Mouse (Mus musculus): Measurements from ENCODE around the gene Rab23. TPM values are rescaled to one million over a fixed set of nuclear protein-coding genes. Genes with fewer than 3 reads are reported as not detected.
A peak's percentile ranks its signal among the peaks of the same experiment; 100 is the strongest.

The Rab23 gene
- polyA plus RNA-seq, 1 experiment from 2014 or later: 29.1 TPM

DNA sequence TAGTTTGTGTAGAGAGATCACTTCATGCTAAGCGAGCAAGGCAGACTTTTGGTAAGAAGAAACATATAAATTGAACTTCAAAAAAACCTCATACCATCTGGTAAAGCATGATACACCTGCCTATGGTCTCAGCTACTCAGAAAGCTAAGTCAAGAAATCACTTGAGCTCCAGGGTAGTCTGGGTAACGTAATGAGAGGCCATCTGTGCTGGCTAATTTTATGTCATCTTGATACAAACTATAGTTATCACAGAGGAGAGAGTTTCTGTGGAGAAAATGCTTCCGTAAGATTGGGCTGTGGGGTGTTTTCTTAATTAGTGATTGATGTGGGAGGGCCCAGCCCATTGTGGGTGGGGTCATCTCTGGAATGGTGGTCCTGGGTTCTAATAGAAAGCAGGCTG lies 25.8 kb upstream of the Rab23 start:
- Histone ChIP-seq H3K4me1 (no peaks in the 10 kb centered on the region), H3K4me3 (no peak overlapping the region), H3K27ac (no peak overlapping the region), H3K9me3 (no peaks in the 10 kb centered on the region), H3K36me3 (no peaks in the 10 kb centered on the region), H3K27me3 (replicated peaks) (no peaks in the 10 kb centered on the region), H3K9ac (no peak overlapping the region), H3K4me2 (replicated peaks) (no peak overlapping the region)
- WGBS: 92% methylated on average over 3 of the region's 3 CpGs
- ATAC-seq (ENCODE audit: low FRiP score, low read depth): no peak

DNA sequence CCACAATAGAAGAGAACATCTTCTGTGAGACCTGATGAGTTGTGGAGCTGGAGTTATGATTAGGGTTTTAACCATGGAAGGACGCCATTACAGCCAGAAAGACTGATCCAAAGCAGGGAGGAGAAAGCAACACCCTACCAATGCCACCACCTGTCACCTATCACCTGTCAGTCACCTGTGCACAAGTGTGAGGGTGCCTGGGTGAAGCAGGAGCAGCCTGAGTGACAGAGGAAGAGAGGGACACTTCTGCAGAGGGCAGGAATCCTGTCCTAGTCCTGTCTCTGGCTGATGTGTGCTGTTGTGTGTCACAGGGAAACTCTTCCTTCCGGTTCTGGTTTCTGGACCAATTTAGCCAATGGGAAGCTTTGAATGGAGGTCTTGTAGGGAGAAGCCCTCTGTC lies 23.7 kb upstream of the Rab23 start:
- no peaks in the 10 kb centered on the region for H3K9me3 ChIP-seq
- no peak for ATAC-seq (ENCODE audit: low FRiP score, low read depth)
- no peak overlapping the region for H3K4me2 ChIP-seq (replicated peaks)
- H3K4me1 ChIP-seq: no peaks in the 10 kb centered on the region
- H3K27ac ChIP-seq: no peak overlapping the region
- no peak overlapping the region for H3K4me3 ChIP-seq
- WGBS: 83% methylated on average over 2 of the region's 2 CpGs
- H3K9ac ChIP-seq: no peak overlapping the region
- H3K36me3 ChIP-seq: no peaks in the 10 kb centered on the region
- no peaks in the 10 kb centered on the region for H3K27me3 ChIP-seq (replicated peaks)

DNA sequence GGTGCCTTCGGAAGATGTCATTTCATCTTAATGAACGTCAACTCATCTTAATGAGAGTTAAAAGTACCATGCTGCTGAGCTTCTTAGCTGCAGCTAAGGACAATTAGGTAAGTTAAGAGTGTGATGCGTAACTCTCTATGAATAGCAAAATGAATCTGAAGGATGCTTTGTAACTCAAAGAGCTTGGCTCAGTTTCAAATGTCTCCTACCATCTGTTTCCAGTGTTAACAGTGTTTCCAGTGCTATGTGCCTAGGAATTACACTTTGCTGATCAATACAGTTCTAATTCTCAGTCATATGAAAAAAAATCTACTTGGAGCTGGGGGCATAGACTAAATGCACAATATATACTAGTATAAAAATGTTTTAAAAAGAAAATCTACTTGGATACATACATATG lies 18.4 kb upstream of the Rab23 start:
- Histone ChIP-seq H3K36me3 (no peaks in the 10 kb centered on the region), H3K9me3 (no peaks in the 10 kb centered on the region), H3K4me2 (replicated peaks) (no peak overlapping the region), H3K4me3 (no peak overlapping the region), H3K9ac (no peak overlapping the region), H3K4me1 (no peaks in the 10 kb centered on the region), H3K27me3 (replicated peaks) (no peaks in the 10 kb centered on the region), H3K27ac (no peak overlapping the region)
- ATAC-seq (ENCODE audit: low FRiP score, low read depth): no peak
- WGBS: 88% methylated on average over 3 of the region's 3 CpGs

DNA sequence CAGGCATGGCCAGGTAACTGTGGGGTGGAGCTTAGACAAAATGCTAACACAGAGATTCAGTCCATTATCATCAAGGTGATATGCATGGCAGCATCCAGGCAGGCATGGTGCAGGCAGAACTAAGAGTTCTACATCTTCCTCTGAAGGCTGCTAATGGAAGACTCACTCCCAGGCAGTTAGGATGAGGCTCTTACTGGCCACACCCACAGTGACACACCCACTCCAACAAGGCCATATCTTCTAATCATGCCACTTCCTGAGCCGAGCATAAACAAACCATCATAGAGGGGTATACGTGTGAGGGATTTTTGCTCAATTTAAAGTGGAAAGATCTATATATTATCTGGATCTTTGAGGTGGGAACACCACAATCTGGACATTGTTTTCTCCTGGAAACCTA lies 10.1 kb upstream of the Rab23 start:
- Histone ChIP-seq H3K27ac (no peak overlapping the region), H3K4me3 (no peak overlapping the region), H3K27me3 (replicated peaks) (no peaks in the 10 kb centered on the region), H3K9me3 (no peaks in the 10 kb centered on the region), H3K36me3 (no peaks in the 10 kb centered on the region), H3K9ac (no peak overlapping the region), H3K4me2 (replicated peaks) (no peak overlapping the region), H3K4me1 (no peaks in the 10 kb centered on the region)
- 89% methylated on average over 2 of the region's 2 CpGs for WGBS
- ATAC-seq (ENCODE audit: low FRiP score, low read depth): no peak

DNA sequence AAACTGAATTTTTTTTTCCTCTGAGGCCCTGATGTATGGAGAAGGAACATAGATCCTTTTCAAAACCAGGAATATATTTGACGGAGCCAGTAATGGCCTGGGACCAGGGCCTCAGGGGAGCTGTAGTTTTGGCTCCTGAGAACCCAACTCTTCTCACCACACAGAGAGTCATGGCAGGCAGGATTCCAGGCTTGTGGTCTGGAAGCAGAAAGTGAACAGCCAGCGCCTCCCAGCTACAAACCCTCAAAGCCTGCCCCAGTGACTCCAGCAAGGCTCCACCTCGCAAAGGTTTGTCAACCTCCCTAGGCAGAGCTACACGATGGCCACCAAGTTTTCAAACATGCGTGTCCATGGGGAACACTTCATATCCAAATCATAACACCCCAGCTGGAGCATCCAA lies 7.7 kb upstream of the Rab23 start:
- 90% methylated on average over 5 of the region's 5 CpGs for WGBS

DNA sequence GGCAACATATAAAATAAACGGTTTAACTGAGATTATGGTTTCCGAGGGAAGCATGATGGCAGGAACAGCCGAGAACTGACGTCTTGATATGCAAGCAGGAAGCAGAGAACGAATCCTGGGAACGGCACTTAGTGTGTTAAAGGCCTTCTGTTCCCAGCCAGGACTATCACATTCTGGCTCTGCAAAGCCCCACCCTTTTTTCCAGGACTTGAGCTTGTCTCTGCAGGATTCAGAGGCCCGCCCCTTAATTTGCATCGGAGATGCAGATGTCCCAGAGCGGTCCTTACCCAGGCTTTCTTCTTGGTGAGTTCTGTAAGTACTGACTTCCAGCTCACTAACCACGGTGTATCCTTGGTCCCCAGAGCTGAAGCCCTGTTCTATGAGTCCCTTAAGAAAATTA lies 4.9 kb upstream of the Rab23 start:
- 0 out of 2 replicates have a peak, but pooled peaks have one; percentile 26 for ATAC-seq (ENCODE audit: low FRiP score, low read depth)
- Histone ChIP-seq H3K27me3 (replicated peaks) (no peaks in the 10 kb centered on the region), H3K27ac (no peak overlapping the region), H3K4me3 (no peak overlapping the region), H3K9me3 (no peaks in the 10 kb centered on the region), H3K4me2 (replicated peaks) (peak overlapping the region; percentile 29), H3K4me1 (no peaks in the 10 kb centered on the region), H3K36me3 (no peaks in the 10 kb centered on the region), H3K9ac (no peak overlapping the region)
- 7% methylated on average over 10 of the region's 10 CpGs for WGBS

More for the DNA sequence above, 7.7 kb upstream of the Rab23 start:
- Histone ChIP-seq H3K36me3 (no peaks in the 10 kb centered on the region), H3K4me2 (replicated peaks) (no peak overlapping the region), H3K27me3 (replicated peaks) (no peaks in the 10 kb centered on the region), H3K9me3 (no peaks in the 10 kb centered on the region), H3K4me1 (no peaks in the 10 kb centered on the region), H3K9ac (no peak overlapping the region), H3K27ac (no peak overlapping the region), H3K4me3 (no peak overlapping the region)
- no peak for ATAC-seq (ENCODE audit: low FRiP score, low read depth)

DNA sequence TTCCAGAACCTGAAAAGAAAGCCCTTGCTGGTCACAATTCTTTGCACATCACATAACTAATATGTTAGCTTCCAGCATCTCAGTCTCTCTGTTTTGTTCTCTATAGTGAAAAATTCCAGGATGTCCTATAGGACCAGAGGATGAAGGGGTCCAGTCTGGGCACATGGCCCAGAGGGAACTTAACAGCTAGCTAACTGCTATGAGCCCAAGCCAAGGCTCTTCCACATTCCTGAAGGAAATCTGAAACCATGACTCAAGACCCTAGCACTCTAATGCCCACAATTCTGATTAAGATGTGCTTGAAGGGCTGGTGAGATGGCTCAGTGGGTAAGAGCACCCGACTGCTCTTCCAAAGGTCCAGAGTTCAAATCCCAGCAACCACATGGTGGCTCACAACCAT lies 2.1 kb upstream of the Rab23 start:
- no peak overlapping the region for H3K4me3 ChIP-seq
- H3K27me3 ChIP-seq (replicated peaks): no peaks in the 10 kb centered on the region
- no peak overlapping the region for H3K27ac ChIP-seq
- ATAC-seq (ENCODE audit: low FRiP score, low read depth): no peak
- H3K4me1 ChIP-seq: peaks cover 5% of the 10 kb centered on the region
- 97% methylated on average over 1 of the region's 1 CpGs for WGBS
- H3K36me3 ChIP-seq: no peaks in the 10 kb centered on the region
- H3K9me3 ChIP-seq: no peaks in the 10 kb centered on the region
- no peak overlapping the region for H3K4me2 ChIP-seq (replicated peaks)
- no peak overlapping the region for H3K9ac ChIP-seq

DNA sequence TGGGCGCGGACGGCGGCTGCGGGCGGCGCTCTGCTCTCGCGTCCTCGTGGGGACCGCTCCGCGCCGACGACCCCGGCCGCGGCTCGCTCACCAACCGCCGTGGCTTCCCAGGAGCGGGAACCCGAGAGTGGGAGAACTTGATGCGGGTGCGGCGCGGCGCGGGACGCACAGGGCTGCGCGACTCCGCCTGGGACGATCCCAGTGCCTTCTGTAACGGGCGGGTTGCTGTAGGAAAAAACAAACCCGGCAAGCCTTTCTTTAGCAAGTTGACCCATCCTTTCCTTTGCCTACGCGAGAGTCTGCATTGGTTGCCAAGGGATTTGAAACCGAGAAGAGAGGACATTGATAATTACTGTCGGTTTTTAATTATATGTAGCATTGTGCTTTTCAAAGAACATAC lies 544 bp downstream of the Rab23 start:
- Histone ChIP-seq H3K27ac (peak overlapping the region; percentile 72; the same call in 1 of the 2 replicates), H3K36me3 (peaks cover 22% of the 10 kb centered on the region), H3K27me3 (replicated peaks) (no peaks in the 10 kb centered on the region), H3K4me3 (peak overlapping the region; percentile 83), H3K4me2 (replicated peaks) (peak overlapping the region; percentile 65), H3K4me1 (peaks cover 5% of the 10 kb centered on the region), H3K9me3 (no peaks in the 10 kb centered on the region), H3K9ac (peak overlapping the region; percentile 87)
- under 1% methylated on average over 40 of the region's 41 CpGs for WGBS
- ATAC-seq (ENCODE audit: low FRiP score, low read depth): peak; percentile 80

DNA sequence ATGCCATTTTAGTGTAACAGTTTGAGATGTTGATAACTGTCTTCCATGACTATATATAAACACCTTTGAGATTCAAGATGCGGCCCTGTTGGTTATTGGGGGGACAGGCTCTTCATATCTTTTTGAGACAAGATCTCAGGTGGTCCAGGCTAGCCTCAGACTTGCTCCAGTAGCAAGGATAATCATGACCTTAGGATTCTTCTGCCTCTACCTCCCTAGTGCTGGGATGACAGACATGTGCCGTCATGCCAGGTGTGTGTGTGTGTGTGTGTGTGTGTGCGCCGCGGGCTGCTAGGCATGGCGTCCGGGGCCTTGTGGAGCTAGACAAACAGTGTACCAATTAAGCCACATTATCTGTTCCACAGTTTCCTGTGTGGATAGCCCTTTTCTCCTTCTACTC lies 1.3 kb downstream of the Rab23 start:
- WGBS: 83% methylated on average over 7 of the region's 7 CpGs
- H3K4me3 ChIP-seq: no peak overlapping the region

DNA sequence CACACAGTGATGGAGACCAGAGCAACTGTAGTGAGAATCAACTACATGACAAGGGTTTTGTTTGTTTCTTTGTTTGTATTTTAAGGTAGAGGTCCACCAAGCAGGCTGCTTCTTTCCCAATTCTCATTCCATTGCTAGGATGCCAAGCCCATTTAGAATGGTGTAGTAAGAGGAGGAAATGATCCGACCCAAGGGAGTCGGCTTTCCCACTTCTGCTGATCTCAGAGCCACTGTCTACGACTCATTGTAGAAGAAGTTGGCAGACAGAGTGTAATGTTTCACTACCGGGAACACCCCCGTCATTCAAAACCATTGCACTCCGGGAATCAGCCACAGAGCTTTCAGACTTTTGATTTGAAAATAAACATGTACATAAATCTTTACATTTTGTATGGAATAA lies 4.8 kb downstream of the Rab23 start:
- H3K36me3 ChIP-seq: peaks cover 55% of the 10 kb centered on the region
- no peak overlapping the region for H3K4me2 ChIP-seq (replicated peaks)
- ATAC-seq (ENCODE audit: low FRiP score, low read depth): no peak
- 90% methylated on average over 6 of the region's 6 CpGs for WGBS
- H3K27me3 ChIP-seq (replicated peaks): no peaks in the 10 kb centered on the region
- H3K9ac ChIP-seq: no peak overlapping the region
- H3K27ac ChIP-seq: no peak overlapping the region
- H3K9me3 ChIP-seq: no peaks in the 10 kb centered on the region
- H3K4me1 ChIP-seq: peaks cover 5% of the 10 kb centered on the region
- H3K4me3 ChIP-seq: no peak overlapping the region

More for the DNA sequence above, 1.3 kb downstream of the Rab23 start:
- Histone ChIP-seq H3K27me3 (replicated peaks) (no peaks in the 10 kb centered on the region), H3K4me2 (replicated peaks) (peak overlapping the region; percentile 65), H3K27ac (no peak overlapping the region), H3K9ac (no peak overlapping the region), H3K9me3 (no peaks in the 10 kb centered on the region), H3K36me3 (peaks cover 30% of the 10 kb centered on the region), H3K4me1 (peaks cover 5% of the 10 kb centered on the region)
- ATAC-seq (ENCODE audit: low FRiP score, low read depth): no peak

DNA sequence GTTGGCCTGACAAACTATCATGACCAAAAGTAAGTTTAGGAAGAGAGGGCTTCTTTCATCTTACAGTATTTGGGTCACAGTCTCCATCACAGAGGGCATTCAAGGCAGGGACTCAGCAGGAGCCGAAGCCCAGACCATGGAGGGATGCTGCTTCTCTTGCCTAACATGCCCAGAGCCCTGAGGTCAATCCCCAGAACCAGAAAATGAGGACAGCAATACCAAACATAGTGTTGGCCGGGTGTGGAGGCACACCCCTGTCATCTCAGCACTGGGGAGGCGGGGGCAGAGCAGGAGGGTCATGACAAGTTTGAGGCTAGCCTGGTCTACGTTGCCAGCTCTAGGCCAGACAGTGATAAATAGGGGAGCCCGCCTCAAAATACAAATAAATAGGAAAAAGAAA lies 5.4 kb downstream of the Rab23 start:
- H3K4me2 ChIP-seq (replicated peaks): no peak overlapping the region
- no peaks in the 10 kb centered on the region for H3K27me3 ChIP-seq (replicated peaks)
- H3K36me3 ChIP-seq: peaks cover 55% of the 10 kb centered on the region
- no peak overlapping the region for H3K9ac ChIP-seq
- H3K9me3 ChIP-seq: no peaks in the 10 kb centered on the region
- WGBS: 95% methylated on average over 5 of the region's 5 CpGs
- H3K27ac ChIP-seq: no peak overlapping the region
- ATAC-seq (ENCODE audit: low FRiP score, low read depth): no peak
- peaks cover 5% of the 10 kb centered on the region for H3K4me1 ChIP-seq
- no peak overlapping the region for H3K4me3 ChIP-seq

DNA sequence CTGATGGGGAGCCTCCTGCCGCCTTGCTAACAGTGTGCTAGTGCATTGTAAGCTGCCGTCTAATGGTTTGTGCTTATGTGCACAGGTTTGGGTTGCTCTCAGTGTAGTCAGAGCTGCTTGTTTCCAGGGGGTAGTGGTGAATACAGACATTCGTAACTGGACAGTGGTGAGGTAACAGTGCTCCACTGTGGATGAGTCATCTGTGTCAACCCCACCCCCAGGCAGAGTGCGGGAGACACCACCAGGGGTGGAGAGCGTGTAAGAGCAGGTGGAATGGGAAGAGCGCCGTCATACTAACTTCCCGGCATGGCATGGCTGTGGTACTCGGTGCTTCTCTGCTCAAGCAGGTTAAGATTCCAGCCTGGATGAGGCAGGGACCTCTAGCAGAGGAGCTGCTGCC lies 13.4 kb downstream of the Rab23 start:
- Histone ChIP-seq H3K4me2 (replicated peaks) (no peak overlapping the region), H3K4me3 (no peak overlapping the region), H3K9me3 (no peaks in the 10 kb centered on the region), H3K9ac (no peak overlapping the region), H3K27me3 (replicated peaks) (no peaks in the 10 kb centered on the region), H3K4me1 (no peaks in the 10 kb centered on the region), H3K27ac (no peak overlapping the region), H3K36me3 (peaks cover 60% of the 10 kb centered on the region)
- no peak for ATAC-seq (ENCODE audit: low FRiP score, low read depth)
- WGBS: 91% methylated on average over 9 of the region's 9 CpGs

DNA sequence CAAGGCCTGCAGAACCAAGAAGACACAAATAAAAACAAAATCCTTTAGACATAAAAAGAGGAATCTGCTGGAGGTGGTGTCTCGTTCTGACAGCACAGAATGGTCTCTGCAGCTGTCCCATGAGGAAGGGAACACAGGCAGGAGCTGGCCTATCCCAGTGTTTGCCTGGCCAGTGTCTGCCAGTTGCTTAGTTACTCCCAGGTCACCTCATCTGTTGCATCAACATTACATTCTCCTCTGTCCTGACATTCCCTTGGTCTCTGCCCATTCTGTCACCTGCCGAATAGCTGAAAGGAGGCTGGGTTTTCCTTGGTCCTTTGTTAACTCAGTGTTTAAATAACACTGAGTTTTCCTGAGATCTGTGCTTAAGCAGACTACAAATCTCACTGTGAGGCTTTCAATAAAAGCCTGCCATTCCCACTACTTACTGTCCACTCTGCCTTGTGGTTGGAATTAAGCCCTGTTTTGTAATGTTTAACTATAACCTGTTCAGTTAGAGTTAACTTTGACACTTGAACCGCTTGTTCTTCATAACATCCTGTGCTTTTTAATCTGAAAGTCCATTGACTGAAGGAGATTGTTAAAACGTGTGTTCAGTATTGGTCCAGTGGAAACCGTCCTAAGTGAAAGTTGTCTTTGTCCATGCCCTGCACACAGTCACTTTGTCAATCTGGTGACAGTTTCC lies 14.5 kb downstream of the Rab23 start:
- peak; percentile 52; the same call in 1 of the 2 replicates for ATAC-seq (ENCODE audit: low FRiP score, low read depth)
- H3K27ac ChIP-seq: no peak overlapping the region

More for the DNA sequence above, 14.5 kb downstream of the Rab23 start:
- no peak overlapping the region for H3K4me2 ChIP-seq (replicated peaks)
- no peaks in the 10 kb centered on the region for H3K27me3 ChIP-seq (replicated peaks)
- no peak overlapping the region for H3K4me3 ChIP-seq
- H3K9ac ChIP-seq: no peak overlapping the region
- no peaks in the 10 kb centered on the region for H3K4me1 ChIP-seq
- no peaks in the 10 kb centered on the region for H3K9me3 ChIP-seq
- WGBS: 55% methylated on average over 5 of the region's 5 CpGs
- H3K36me3 ChIP-seq: peaks cover 60% of the 10 kb centered on the region
